Mouse (Mus musculus) embryo, embryonic 11.5 days (tissue): ENCODE results near the gene Ccl24.
"Not testable (repeated sequence)": the region's sequence is repeated elsewhere in the genome, so short reads cannot be mapped to it uniquely, and the experiment has no call there.

ENCODE experiments used
- DNase-seq: peaks from one replicate; pipeline ENCODE4 v3.0.0-alpha.2; 2012; ENCODE audit warnings: low read depth, low spot score

Gene Ccl24

DNA sequence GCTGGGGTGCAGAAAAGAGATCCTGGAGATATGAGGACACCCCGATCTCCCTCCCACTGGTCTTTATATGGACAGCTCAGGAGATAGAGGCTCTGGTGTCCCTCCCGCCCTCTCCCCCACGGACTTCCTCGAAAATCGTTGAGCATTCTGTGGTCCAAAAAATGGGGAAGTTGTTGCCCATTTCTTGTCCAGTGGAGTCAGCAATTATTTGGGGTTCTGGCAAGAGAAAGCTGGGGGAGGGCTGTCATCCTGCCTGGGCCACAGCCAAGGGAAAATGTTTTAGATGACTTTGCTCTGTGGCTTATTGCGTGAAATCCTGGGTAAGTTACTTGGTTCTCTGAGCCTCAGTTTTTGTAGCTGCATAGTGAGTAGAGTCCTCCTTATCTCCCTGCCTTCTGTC, at the start of gene Ccl24:
TSS of gene Ccl24 (minus strand) at position 44 of the 400 bp plus-strand sequence.
- DNase-seq = no peak

DNA sequence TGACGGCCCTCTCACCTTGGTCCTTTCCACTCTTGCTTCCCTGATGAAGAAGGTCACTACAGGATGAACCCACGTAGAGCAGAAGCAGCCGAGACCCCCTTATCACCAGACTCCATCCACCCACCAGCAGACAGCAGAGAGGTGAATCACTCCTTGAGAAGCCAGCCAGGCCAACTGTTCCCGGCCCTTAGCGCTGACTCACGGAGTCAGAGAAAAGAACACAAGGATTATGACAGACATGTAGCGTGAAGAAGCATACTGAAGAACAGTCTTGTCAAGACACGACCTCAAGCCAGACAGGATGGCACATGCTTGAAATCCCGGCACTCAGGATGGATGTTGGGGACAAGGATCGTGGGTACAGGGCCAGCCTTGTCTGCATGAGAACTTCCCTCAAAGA, 48.9 kb upstream of the Ccl24 start:
- DNase-seq = no peak

- DNase-seq = no peak
Observed at GRCm38 (mm10) chr5:135620526-135620925, 47.7 kb upstream of the Ccl24 start.

DNA sequence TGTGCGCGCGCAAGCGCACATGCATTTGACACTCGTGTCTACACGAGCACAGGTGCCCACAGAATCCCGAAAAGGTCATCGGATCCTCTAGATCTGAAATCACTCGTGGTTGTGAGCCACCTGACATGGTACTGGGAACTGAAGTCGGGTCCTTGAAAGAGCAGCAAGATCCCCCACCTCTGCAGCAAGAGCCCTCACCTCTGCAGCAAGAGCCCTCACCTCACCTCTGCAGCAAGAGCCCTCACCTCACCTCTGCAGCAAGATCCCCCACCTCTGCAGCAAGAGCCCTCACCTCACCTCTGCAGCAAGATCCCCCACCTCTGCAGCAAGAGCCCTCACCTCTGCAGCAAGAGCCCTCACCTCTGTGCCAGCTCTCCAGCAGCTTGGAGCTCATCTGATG, 46.9 kb upstream of the Ccl24 start:
- not testable (repeated sequence) for DNase-seq

DNA sequence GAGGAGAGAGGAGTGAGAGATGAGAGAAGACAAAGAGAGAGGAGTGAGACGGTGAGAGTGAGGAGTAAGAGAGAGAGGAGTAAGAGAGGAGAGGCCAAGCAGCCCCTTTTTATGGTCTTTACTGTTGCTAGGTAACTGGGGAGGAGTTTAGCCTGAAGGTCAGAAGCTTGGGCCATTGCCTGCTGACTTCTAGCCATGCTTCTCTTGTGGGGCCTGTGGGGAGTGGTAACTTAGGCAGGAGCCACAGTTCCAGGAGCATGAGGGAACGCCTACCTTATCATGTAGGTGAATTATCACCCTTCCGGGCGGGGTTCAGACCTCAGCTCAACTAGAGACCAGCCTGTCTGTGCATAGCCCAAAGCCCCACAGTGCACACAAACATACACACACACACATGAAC, 36.9 kb upstream of the Ccl24 start:
- DNase-seq = no peak

DNA sequence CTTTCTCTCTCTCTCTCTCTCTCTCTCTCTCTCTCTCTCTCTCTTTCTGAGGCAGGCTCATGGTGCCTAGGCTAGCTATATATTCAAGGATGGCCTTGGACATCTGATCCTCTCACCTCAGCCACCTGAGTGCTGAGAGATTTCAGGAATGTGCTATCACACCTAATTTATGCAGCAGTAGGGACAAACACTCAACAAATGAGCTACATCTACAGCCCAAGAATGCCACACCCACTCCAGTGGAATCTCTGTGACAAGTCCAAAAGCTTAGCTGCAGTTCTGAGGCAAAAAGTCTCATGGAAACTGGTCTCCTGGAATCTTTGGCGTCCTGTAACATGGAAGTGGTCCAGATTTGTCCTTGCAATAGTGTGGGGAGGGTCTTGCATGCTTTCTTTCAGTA, 34.7 kb upstream of the Ccl24 start:
- no peak for DNase-seq

GRCm38 (mm10) chr5:135606717-135607116, 33.9 kb upstream of the Ccl24 start:
- DNase-seq = not testable (repeated sequence)

- not testable (repeated sequence) for DNase-seq
Observed at GRCm38 (mm10) chr5:135604643-135605042, 31.8 kb upstream of the Ccl24 start.

DNA sequence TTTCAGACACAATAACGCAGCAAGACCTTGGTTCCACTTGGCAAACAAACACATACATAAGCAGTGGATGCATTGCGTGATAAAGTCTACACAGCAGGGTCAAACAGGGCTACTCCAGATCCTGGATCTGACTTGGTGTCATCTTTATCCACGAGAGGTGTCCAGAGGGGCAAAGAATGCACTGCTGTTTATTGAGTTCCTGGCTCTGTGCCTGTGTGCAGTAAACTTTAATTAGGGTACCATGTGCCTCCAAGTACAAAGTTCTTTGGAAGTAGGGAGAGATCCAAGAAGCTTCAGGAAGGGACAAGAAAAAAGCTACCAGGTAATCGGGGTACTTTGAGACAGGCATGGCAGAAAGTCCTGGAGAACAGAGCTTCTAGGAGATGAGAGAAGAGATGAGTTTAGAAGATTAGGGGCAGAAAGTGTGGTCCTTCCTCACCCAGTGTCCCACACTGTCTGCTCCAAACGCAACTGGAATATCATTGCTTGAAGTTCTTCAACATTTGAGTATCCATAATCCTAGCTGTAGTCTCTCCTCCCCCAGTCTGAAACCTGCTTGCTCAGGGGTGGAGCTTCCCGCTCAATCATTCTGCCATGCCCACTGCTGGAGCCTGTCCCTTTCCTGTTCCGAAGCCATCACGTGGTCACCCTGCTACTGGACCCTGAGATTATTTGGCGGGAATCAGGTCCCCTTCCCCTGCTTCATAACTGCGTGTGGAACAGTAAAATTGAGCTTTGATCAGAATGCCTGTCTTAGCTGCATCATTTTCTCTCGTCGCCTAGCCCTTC, 17.3 kb upstream of the Ccl24 start:
- DNase-seq = no peak

- DNase-seq = no peak
Observed at GRCm38 (mm10) chr5:135587764-135588163, 14.9 kb upstream of the Ccl24 start.

DNA sequence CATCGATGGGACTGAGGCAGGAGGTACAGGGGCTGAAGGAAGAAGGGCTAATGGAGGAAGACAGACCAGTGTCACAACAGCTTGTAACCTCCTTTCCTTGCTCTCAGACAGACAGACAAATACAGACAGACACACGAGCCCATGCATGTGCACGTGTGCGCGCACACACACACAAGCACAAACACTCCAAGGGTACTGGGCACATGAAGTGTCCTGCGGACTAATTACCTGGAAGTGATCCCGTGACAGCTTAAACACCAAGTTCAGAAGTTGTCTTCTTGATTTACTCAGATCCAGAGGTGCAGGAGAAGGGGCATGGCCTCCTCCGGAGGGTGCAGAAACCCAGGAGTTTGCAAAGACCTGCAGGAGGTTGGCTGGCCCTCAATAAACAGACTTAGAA, 12.8 kb upstream of the Ccl24 start:
- no peak for DNase-seq

DNA sequence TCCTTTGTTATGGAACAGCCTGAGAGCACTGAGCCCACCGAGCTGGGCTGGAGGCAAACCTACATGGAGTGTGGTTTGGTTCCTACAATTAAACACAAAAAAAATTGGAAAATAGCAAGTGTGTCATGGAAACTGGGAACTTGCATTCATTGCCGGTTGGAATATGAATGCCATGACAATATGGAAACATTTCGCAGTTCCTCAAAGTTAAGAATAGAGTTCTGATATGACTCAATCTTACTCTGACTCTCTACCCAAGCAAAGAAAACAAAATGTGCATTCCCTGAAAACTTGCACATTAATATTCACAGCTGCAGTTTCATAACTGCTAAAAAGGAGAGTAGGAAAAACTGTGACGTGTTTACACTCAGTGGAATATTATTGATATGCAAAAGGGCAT, 9.5 kb upstream of the Ccl24 start:
- no peak for DNase-seq

DNA sequence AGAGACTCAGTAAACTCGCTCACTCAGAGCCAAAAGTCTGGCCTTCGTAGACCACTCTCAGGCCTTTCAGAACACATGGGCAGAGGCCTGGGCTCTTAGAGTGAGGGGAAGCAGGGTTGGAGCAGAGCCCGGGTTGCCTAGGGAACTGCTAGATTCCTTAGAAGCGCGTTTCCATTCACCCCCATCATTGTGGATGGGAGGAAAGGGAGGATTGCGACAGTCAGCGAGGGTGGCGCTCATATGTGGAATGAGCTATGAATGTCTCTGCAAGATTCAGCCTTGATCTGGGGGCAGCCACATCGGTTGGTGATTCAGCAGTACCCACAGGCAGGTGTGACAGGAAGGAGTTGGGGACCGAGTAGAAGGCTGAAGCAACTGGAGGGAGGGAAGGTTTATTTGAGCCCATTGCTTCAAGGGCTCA, 6.5 kb upstream of the Ccl24 start:
- DNase-seq = no peak

- DNase-seq = no peak
Observed at GRCm38 (mm10) chr5:135576055-135576454, 3.2 kb upstream of the Ccl24 start.

DNA sequence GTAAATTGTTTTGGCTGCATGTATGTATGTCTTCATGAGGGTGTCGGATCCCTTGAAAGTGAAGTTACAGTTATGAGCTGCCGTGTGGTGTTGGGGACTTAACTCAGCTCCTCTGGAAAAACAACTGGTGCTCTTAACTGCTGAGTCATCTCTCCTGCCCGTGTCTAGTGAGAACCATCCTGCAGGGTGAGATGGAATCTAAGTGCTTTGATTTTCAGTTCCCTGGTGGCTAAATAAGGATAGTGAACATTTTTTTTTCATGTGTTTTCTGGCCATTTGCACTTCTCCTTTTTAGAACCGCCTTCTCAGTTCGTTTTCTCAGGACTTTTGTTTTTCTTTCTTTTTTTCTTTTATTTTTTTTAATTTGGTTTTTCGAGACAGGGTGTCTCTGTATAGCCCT, 4.2 kb downstream of the Ccl24 start:
- DNase-seq = no peak

DNA sequence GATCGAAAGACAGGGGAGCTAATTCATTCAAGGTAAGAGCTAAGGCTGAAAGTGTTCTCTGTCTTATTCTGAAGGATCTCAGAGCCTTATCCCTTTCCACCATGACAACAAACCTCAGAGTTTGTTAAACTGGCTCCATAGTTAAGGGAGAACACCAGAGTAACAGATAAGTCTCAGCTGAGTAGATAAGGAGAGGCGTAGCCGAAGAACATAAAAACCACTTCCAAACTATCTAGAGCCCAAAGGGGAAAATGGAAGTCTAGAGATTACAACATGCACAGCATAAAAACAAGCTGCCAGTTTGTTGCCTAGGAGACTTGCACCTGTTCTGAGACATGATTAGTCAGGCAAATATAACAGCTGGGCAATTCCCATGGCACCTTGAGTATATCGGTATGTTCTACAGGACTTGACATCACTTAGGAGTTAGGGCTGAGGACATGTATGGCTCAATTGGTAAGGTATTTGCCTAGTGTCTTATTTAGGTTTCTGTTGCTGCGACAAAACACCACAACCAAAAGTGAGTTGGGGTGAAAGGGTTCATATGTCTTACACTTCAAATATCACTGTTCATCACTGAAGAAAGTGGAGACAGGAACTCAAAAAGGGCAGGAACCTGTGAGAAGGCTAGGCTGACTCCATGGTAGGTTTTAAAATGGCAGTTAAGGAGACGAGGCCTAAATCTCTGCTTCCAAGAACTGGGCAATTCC, 5.1 kb downstream of the Ccl24 start:
- no peak for DNase-seq

DNA sequence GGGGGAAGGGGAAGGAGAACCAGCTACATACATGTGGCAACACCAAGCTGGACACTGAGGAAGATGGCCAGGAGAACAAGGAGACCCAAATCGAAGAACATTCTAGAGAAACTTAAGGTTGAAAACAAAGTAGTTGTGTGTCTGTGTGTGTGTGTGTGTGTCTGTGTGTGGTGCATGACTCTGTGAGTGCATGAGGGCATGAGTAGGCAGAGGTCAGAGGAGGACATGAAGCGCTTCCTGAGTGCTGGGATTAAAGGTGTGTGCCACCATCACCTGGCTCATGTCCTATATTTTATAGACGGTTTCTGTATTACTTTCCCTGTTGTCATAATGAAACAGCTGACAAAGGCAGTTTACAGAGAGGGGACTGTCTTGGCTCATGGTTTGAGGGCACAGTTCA, 9.4 kb downstream of the Ccl24 start, which contains the start of gene Ccl26:
TSS of gene Ccl26 (minus strand) at position 101 of the 400 bp plus-strand sequence.
- no peak for DNase-seq

DNA sequence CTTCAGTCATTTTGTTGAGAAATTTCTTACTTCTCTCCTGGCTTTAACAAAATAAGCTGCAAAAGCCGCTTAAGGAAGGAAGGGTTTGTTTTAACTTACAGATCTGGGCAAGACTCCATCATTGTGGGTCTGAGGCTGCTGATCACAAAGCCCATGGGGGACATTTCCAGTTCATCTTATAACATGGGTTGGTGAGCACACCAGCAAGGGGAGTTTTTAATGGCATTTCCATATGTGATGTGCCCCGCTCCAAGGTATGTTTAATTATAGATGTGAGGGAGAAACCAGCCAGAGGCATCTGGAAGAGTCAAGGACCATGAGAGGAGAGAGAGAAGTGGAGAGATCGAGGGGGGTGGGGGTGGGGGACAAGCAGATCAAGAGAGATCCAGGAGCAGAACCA, 15.2 kb downstream of the Ccl24 start:
- DNase-seq = no peak

GRCm38 (mm10) chr5:135557051-135557450, 15.8 kb downstream of the Ccl24 start:
- no peak for DNase-seq

DNA sequence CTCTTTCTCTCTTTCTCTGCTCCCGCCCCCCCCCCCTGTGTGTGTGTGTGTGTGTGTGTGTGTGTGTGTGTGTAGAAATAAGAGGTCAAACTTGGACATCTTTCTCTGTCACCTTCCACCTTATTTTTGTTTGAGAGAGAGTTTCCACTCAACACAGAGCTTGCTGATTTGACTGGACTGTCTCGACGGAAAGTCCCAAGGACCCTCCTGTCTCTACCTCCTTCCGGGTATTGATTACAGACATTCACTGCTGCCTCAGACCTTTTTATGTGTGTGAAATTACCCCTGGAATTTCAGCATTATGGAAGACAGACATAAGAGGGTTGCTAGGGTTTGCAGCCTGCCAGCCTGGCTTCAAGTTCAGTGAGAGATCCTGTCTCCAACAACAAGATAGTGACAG, 16.6 kb downstream of the Ccl24 start:
- DNase-seq = no peak

DNA sequence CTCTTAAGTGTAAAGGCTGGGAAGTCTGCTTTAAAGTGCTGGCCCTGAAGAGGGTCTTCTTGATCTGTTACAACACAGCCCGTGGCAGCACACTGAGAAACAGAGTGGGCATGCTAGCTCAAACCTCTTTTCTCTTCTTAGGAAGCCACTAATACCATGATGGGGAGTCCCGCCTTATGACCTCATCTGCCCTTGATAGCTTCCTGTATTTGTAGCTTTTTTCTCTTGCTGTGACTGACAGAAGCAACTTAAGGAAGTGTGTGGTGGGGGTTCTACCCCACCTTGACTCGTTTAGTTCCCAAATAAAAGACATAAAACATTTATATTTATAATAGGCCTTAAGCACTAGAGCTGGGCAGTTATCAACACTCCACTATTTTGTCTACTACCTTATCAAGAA, 21.3 kb downstream of the Ccl24 start:
- DNase-seq = no peak

GRCm38 (mm10) chr5:135550910-135551309, 21.9 kb downstream of the Ccl24 start:
- DNase-seq = no peak

DNA sequence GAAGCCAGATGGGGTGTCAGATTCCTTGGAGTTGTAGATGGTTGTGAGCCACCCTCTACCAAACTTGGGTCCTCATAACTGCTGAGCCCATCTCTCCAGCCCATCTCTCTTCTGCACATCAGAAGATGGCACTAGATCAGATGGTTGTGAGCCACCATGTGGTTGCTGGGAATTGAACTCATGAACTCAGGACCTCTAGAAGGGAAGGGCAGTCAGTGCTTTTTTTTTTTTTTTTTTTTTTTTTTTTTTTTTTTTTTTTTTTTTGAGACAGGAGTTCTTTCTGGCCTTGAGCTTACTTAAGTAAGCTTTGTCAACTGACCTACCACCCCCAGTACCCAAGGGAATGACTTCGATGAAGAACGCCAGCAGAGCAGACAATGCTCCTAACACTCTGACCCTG, 24.9 kb downstream of the Ccl24 start:
- DNase-seq = no peak
